Mouse (Mus musculus) induced T-regulatory cell, adult 2 months (primary cell): ENCODE measurements around the gene Arhgef12.

ENCODE experiments used
- DNase-seq: peaks from one replicate; pipeline ENCODE4 v3.0.0-alpha.2; 2012; ENCODE audit warnings: low read depth

Arhgef12 gene

GRCm38 (mm10) chr9:43074611-43075010 is 32.4 kb downstream of the Arhgef12 start:
- no peak for DNase-seq

GRCm38 (mm10) chr9:43071741-43072140 is 35.3 kb downstream of the Arhgef12 start:
- no peak for DNase-seq

- no peak for DNase-seq
These were observed 35.9 kb downstream of the Arhgef12 start for GRCm38 (mm10) chr9:43071176-43071575.

- DNase-seq, result no peak
These were observed 36.5 kb downstream of the Arhgef12 start for GRCm38 (mm10) chr9:43070566-43070965.

GRCm38 (mm10) chr9:43070153-43070552 is 36.9 kb downstream of the Arhgef12 start:
- no peak for DNase-seq

GRCm38 (mm10) chr9:43067896-43068295 is 39.1 kb downstream of the Arhgef12 start:
- DNase-seq, result no peak

GRCm38 (mm10) chr9:43065231-43065630 is 41.8 kb downstream of the Arhgef12 start:
- no peak for DNase-seq

- DNase-seq, result no peak
These were observed 45.5 kb downstream of the Arhgef12 start for GRCm38 (mm10) chr9:43061545-43061944.

- no peak for DNase-seq
These were observed 56.6 kb downstream of the Arhgef12 start for GRCm38 (mm10) chr9:43050391-43050790.

- no peak for DNase-seq
These were observed 62.6 kb downstream of the Arhgef12 start for GRCm38 (mm10) chr9:43044481-43044880.

- DNase-seq, result no peak
These were observed 68.6 kb downstream of the Arhgef12 start for GRCm38 (mm10) chr9:43038466-43038865.

- no peak for DNase-seq
These were observed 71.8 kb downstream of the Arhgef12 start for GRCm38 (mm10) chr9:43035208-43035607.

- DNase-seq, result no peak
These were observed 72.8 kb downstream of the Arhgef12 start for GRCm38 (mm10) chr9:43034273-43034672.

GRCm38 (mm10) chr9:43027757-43028156 is 79.3 kb downstream of the Arhgef12 start:
- DNase-seq, result no peak

GRCm38 (mm10) chr9:43021515-43022251 is 85.4 kb downstream of the Arhgef12 start:
- no peak for DNase-seq

- DNase-seq, result no peak
These were observed 87.4 kb downstream of the Arhgef12 start for GRCm38 (mm10) chr9:43019656-43020055.

GRCm38 (mm10) chr9:43015786-43016185 is 91.3 kb downstream of the Arhgef12 start:
- no peak for DNase-seq

- DNase-seq, result no peak
These were observed 91.7 kb downstream of the Arhgef12 start for GRCm38 (mm10) chr9:43015366-43015765.

- no peak for DNase-seq
These were observed 92.2 kb downstream of the Arhgef12 start for GRCm38 (mm10) chr9:43014886-43015285.

GRCm38 (mm10) chr9:43012541-43012940 is 94.5 kb downstream of the Arhgef12 start:
- DNase-seq, result no peak

- no peak for DNase-seq
These were observed 96.0 kb downstream of the Arhgef12 start for GRCm38 (mm10) chr9:43011061-43011460.

GRCm38 (mm10) chr9:43003881-43004280 is 103.2 kb downstream of the Arhgef12 start:
- no peak for DNase-seq

GRCm38 (mm10) chr9:43003017-43003416 is 104.0 kb downstream of the Arhgef12 start:
- DNase-seq, result no peak

- DNase-seq, result no peak
These were observed 106.3 kb downstream of the Arhgef12 start for GRCm38 (mm10) chr9:43000595-43001250.
